Mouse (Mus musculus): Measurements from ENCODE around the gene Acad9.
"Not testable (repeated sequence)": the region's sequence is repeated elsewhere in the genome, so short reads cannot be mapped to it uniquely, and the experiment has no call there.

Acad9 gene

GRCm38 (mm10) chr3:36087591-36087990 is 21.8 kb downstream of the Acad9 start:
- no peak for DNase-seq (ENCODE audit: low read depth, low spot score)

GRCm38 (mm10) chr3:36095371-36095770 is 29.6 kb downstream of the Acad9 start:
- DNase-seq (ENCODE audit: low read depth, low spot score), result peak; percentile 72

- no peak for DNase-seq (ENCODE audit: low read depth, low spot score)
Measured at GRCm38 (mm10) chr3:36116076-36116475, 50.3 kb downstream of the Acad9 start.

- DNase-seq (ENCODE audit: low read depth, low spot score), result no peak
Measured at GRCm38 (mm10) chr3:36119684-36120548, 54.1 kb downstream of the Acad9 start.

- DNase-seq (ENCODE audit: low read depth, low spot score), result not testable (repeated sequence)
Measured at GRCm38 (mm10) chr3:36126176-36126575, 60.4 kb downstream of the Acad9 start.

GRCm38 (mm10) chr3:36136152-36136551 is 70.4 kb downstream of the Acad9 start:
- no peak for DNase-seq (ENCODE audit: low read depth, low spot score)

- DNase-seq (ENCODE audit: low read depth, low spot score), result peak; percentile 79
Measured at GRCm38 (mm10) chr3:36137560-36137959, 71.8 kb downstream of the Acad9 start.

GRCm38 (mm10) chr3:36138171-36138660 is 72.4 kb downstream of the Acad9 start:
- DNase-seq (ENCODE audit: low read depth, low spot score), result no peak

- DNase-seq (ENCODE audit: low read depth, low spot score), result no peak
Measured at GRCm38 (mm10) chr3:36138996-36139395, 73.2 kb downstream of the Acad9 start.
